Mouse (Mus musculus): ENCODE measurements around the gene Cdh23.

Cdh23 gene

GRCm38 (mm10) chr10:60341528-60341927 is 354.8 kb downstream of the Cdh23 start:
- DNase-seq (ENCODE audit: low spot score), result no peak

GRCm38 (mm10) chr10:60335021-60335420 is 361.3 kb downstream of the Cdh23 start:
- DNase-seq (ENCODE audit: low spot score), result no peak

- no peak for DNase-seq (ENCODE audit: low spot score)
Observed at GRCm38 (mm10) chr10:60334583-60334982, 361.7 kb downstream of the Cdh23 start.

GRCm38 (mm10) chr10:60328963-60329650 is 367.2 kb downstream of the Cdh23 start:
- no peak for DNase-seq (ENCODE audit: low spot score)

GRCm38 (mm10) chr10:60316166-60316565 is 380.1 kb downstream of the Cdh23 start:
- DNase-seq (ENCODE audit: low spot score), result no peak

GRCm38 (mm10) chr10:60313606-60314005 is 382.7 kb downstream of the Cdh23 start:
- no peak for DNase-seq (ENCODE audit: low spot score)

GRCm38 (mm10) chr10:60310629-60311028 is 385.7 kb downstream of the Cdh23 start:
- no peak for DNase-seq (ENCODE audit: low spot score)

- DNase-seq (ENCODE audit: low spot score), result peak; percentile 72
Observed at GRCm38 (mm10) chr10:60304854-60305628, 391.2 kb downstream of the Cdh23 start.

- no peak for DNase-seq (ENCODE audit: low spot score)
Observed at GRCm38 (mm10) chr10:60303419-60303818, 392.9 kb downstream of the Cdh23 start.

GRCm38 (mm10) chr10:60299636-60300035 is 396.7 kb downstream of the Cdh23 start:
- no peak for DNase-seq (ENCODE audit: low spot score)

- no peak for DNase-seq (ENCODE audit: low spot score)
Observed at GRCm38 (mm10) chr10:60296027-60296426, 400.3 kb downstream of the Cdh23 start.

GRCm38 (mm10) chr10:60295356-60295755 is 400.9 kb downstream of the Cdh23 start:
- no peak for DNase-seq (ENCODE audit: low spot score)

- DNase-seq (ENCODE audit: low spot score), result no peak
Observed at GRCm38 (mm10) chr10:60294621-60295020, 401.7 kb downstream of the Cdh23 start.

GRCm38 (mm10) chr10:60292209-60292608 is 404.1 kb downstream of the Cdh23 start:
- no peak for DNase-seq (ENCODE audit: low spot score)

- DNase-seq (ENCODE audit: low spot score), result no peak
Observed at GRCm38 (mm10) chr10:60290739-60291110, 405.6 kb downstream of the Cdh23 start.

GRCm38 (mm10) chr10:60290026-60290738 is 406.1 kb downstream of the Cdh23 start:
- no peak for DNase-seq (ENCODE audit: low spot score)

GRCm38 (mm10) chr10:60289216-60289615 is 407.1 kb downstream of the Cdh23 start:
- peak; percentile 37 for DNase-seq (ENCODE audit: low spot score)

- DNase-seq (ENCODE audit: low spot score), result no peak
Observed at GRCm38 (mm10) chr10:60287726-60288125, 408.6 kb downstream of the Cdh23 start.

GRCm38 (mm10) chr10:60287161-60287560 is 409.1 kb downstream of the Cdh23 start:
- DNase-seq (ENCODE audit: low spot score), result no peak

GRCm38 (mm10) chr10:60286546-60286945 is 409.7 kb downstream of the Cdh23 start:
- DNase-seq (ENCODE audit: low spot score), result no peak

- peak; percentile 60 for DNase-seq (ENCODE audit: low spot score)
Observed at GRCm38 (mm10) chr10:60285676-60286372, 410.5 kb downstream of the Cdh23 start.

GRCm38 (mm10) chr10:60285183-60285582 is 411.1 kb downstream of the Cdh23 start:
- DNase-seq (ENCODE audit: low spot score), result no peak
